Comparison of ENCODE assay signal across 20 mouse cellular contexts in genomic region chr13:51724566-51724965, GRCm38 (mm10).
"Had no signal": no experiment of that assay in that cellular context is flagged by ENCODE, and none has a peak within 500 bp of the region (broad histone marks: within the 10 kb centered on the region; RNA-seq: fewer than 3 reads in every experiment).

No protein-coding gene starts in this region.

- H3K9ac ChIP-seq: lung, embryonic 14.5 days; midbrain, embryonic 12.5 days; neural tube, embryonic 13.5 days; neural tube, embryonic 15.5 days; stomach, embryonic 15.5 days had no signal

- H3K4me2 ChIP-seq: lung, embryonic 14.5 days; midbrain, embryonic 12.5 days; neural tube, embryonic 13.5 days; neural tube, embryonic 15.5 days; stomach, embryonic 15.5 days had no signal

- H3K9me3 ChIP-seq: midbrain, embryonic 10.5 days; midbrain, embryonic 12.5 days; neural tube, embryonic 13.5 days; neural tube, embryonic 15.5 days; stomach, embryonic 15.5 days had no signal

- H3K36me3 ChIP-seq: midbrain, embryonic 10.5 days; midbrain, embryonic 12.5 days; stomach, embryonic 15.5 days had no signal

- H3K27me3 ChIP-seq: midbrain, embryonic 12.5 days; neural tube, embryonic 13.5 days; neural tube, embryonic 15.5 days; stomach, embryonic 15.5 days had no signal

- H3K4me3 ChIP-seq: midbrain, embryonic 10.5 days; midbrain, embryonic 12.5 days; myocyte; neural tube, embryonic 13.5 days; neural tube, embryonic 15.5 days; stomach, embryonic 15.5 days had no signal

- DNase-seq: lung, adult 18-20 months; lung, embryonic 14.5 days; lung, postnatal 10 days; lung, postnatal 4 days; midbrain, embryonic 14.5 days; retina, postnatal 1 day; right cerebral cortex, adult 18-20 months; right cerebral cortex, postnatal 25 days; right cerebral cortex, postnatal 4 days; spleen, adult 18-20 months; thymus, adult 2 months; thymus, postnatal 25 days; thymus, postnatal 4 days had no signal

- H3K27ac ChIP-seq: midbrain, embryonic 10.5 days; midbrain, embryonic 12.5 days; neural tube, embryonic 13.5 days; neural tube, embryonic 15.5 days; stomach, embryonic 15.5 days; stomach, postnatal 0 days had no signal
